Mouse (Mus musculus): Measurements from ENCODE around the gene Stk39. TPM values are rescaled to one million over a fixed set of nuclear protein-coding genes. Genes with fewer than 3 reads are reported as not detected.

Stk39 gene
- polyA plus RNA-seq, 1 experiment from 2014 or later = 29.0 TPM

GRCm38 (mm10) chr2:68485141-68485540 is 13.1 kb upstream of the Stk39 start:
- Histone ChIP-seq H3K9ac (ENCODE audit: low read depth, low read length) (no peak overlapping the region), H3K4me3 (replicated peaks; ENCODE audit: low read depth, low read length) (no peak overlapping the region), H3K27ac (no peak overlapping the region), H3K27me3 (ENCODE audit: insufficient read depth, low read length) (no peaks in the 10 kb centered on the region), H3K4me1 (replicated peaks; ENCODE audit: insufficient read depth, low read length) (no peaks in the 10 kb centered on the region), H3K9me3 (replicated peaks; ENCODE audit: low read length) (no peaks in the 10 kb centered on the region), H3K4me2 (ENCODE audit: low read length) (no peak overlapping the region), H3K36me3 (ENCODE audit: insufficient read depth, low read length) (no peaks in the 10 kb centered on the region)
- DNase-seq (ENCODE audit: low spot score) (no peak), ATAC-seq (replicated peaks; ENCODE audit: low FRiP score, low read depth) (no peak; the same call in 1 of the 2 replicates)
- TF ChIP-seq CTCF (IDR thresholded peaks at IDR 0.05; ENCODE audit: low read depth) = no peak
- WGBS = 27% methylated on average over 4 of the region's 4 CpGs

- TF ChIP-seq CTCF (IDR thresholded peaks at IDR 0.05; ENCODE audit: low read depth) = no peak
- no peak overlapping the region for H3K9ac ChIP-seq (ENCODE audit: low read depth, low read length)
- no peak overlapping the region for H3K27ac ChIP-seq
- H3K27me3 ChIP-seq (ENCODE audit: insufficient read depth, low read length) = no peaks in the 10 kb centered on the region
- no peak overlapping the region for H3K4me3 ChIP-seq (replicated peaks; ENCODE audit: low read depth, low read length)
- DNase-seq (ENCODE audit: low spot score) (no peak), ATAC-seq (replicated peaks; ENCODE audit: low FRiP score, low read depth) (no peak)
- no peaks in the 10 kb centered on the region for H3K4me1 ChIP-seq (replicated peaks; ENCODE audit: insufficient read depth, low read length)
- no peaks in the 10 kb centered on the region for H3K9me3 ChIP-seq (replicated peaks; ENCODE audit: low read length)
- H3K36me3 ChIP-seq (ENCODE audit: insufficient read depth, low read length) = no peaks in the 10 kb centered on the region
- no peak overlapping the region for H3K4me2 ChIP-seq (ENCODE audit: low read length)
- 92% methylated on average over 5 of the region's 5 CpGs for WGBS
Observed at GRCm38 (mm10) chr2:68482896-68483295, 10.8 kb upstream of the Stk39 start.

DNA sequence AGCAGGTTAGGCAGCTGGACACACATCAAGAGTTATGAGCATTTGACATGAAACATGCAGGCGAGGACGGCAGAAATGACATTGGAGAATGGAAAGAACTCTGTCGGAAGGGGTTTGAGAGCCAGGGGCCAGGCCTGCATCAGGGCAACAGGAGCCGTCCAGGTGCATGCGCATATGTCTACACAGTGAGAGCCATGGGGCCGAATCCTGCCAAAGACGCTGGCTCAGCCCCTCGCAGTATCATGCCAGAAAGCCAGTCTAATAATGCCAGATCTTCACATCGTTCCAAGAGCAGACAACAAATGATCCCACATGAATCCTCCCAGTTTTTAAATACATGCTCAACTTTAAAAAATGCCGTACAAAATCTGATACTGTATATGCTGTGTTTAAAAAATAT is 7.8 kb upstream of the Stk39 start:
- Histone ChIP-seq H3K9ac (ENCODE audit: low read depth, low read length) (no peak overlapping the region), H3K36me3 (ENCODE audit: insufficient read depth, low read length) (no peaks in the 10 kb centered on the region), H3K4me1 (replicated peaks; ENCODE audit: insufficient read depth, low read length) (no peaks in the 10 kb centered on the region), H3K4me3 (replicated peaks; ENCODE audit: low read depth, low read length) (no peak overlapping the region), H3K27me3 (ENCODE audit: insufficient read depth, low read length) (no peaks in the 10 kb centered on the region), H3K27ac (no peak overlapping the region), H3K9me3 (replicated peaks; ENCODE audit: low read length) (no peaks in the 10 kb centered on the region), H3K4me2 (ENCODE audit: low read length) (no peak overlapping the region)
- ATAC-seq (replicated peaks; ENCODE audit: low FRiP score, low read depth) = no peak
- WGBS = 84% methylated on average over 10 of the region's 10 CpGs
- no peak for DNase-seq (ENCODE audit: low spot score)
- TF ChIP-seq CTCF (IDR thresholded peaks at IDR 0.05; ENCODE audit: low read depth) = no peak

DNA sequence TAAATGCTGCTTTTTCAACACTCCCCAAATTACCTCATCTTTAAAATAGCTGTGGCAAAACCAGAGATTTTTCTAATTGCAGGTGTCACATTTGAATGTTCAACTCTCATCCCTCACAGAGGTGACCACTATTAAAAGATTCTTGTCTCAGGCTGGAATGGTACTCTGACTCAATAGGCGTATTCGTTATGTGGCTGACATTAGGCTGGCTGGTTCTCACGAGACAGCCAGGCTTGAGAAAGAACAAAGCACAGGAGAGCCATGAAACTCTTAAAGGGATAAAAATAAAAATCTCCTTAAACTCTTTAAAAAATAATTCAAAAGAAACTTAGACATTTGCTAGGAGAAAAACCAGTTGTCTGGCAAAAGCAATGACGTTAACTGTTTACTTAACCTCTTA is 853 bp upstream of the Stk39 start:
- ATAC-seq (replicated peaks; ENCODE audit: low FRiP score, low read depth) (no peak), DNase-seq (ENCODE audit: low spot score) (no peak)
- H3K4me1 ChIP-seq (replicated peaks; ENCODE audit: insufficient read depth, low read length) = no peaks in the 10 kb centered on the region
- H3K9ac ChIP-seq (ENCODE audit: low read depth, low read length) = no peak overlapping the region
- H3K27me3 ChIP-seq (ENCODE audit: insufficient read depth, low read length) = no peaks in the 10 kb centered on the region
- H3K27ac ChIP-seq = peak overlapping the region; percentile 94
- 38% methylated on average over 4 of the region's 4 CpGs for WGBS
- no peak for TF ChIP-seq CTCF (IDR thresholded peaks at IDR 0.05; ENCODE audit: low read depth)
- H3K9me3 ChIP-seq (replicated peaks; ENCODE audit: low read length) = no peaks in the 10 kb centered on the region
- H3K4me2 ChIP-seq (ENCODE audit: low read length) = peak overlapping the region; percentile 92; the same call in 1 of the 2 replicates
- no peaks in the 10 kb centered on the region for H3K36me3 ChIP-seq (ENCODE audit: insufficient read depth, low read length)
- H3K4me3 ChIP-seq (replicated peaks; ENCODE audit: low read depth, low read length) = no peak overlapping the region

DNA sequence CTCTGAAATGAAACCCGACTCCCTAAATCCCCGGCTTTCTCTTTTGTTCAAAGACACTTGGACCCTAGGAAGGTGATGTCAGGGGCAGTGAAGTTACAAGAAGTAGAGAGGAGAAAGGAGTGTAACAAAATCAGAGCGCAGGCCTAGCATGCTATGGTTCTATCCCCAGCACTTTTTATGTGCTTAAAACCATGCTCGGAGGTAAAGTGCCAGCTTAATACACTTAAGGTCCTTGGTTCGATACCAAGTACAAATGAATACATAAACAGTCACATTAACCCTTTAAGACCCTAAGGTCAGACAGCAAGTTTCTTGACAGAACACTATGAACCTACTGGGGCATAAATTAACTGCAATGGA is 463 bp upstream of the Stk39 start:
- Histone ChIP-seq H3K4me2 (ENCODE audit: low read length) (peak overlapping the region; percentile 92), H3K4me3 (replicated peaks; ENCODE audit: low read depth, low read length) (peak overlapping the region; percentile 74), H3K27ac (peak overlapping the region; percentile 94), H3K9ac (ENCODE audit: low read depth, low read length) (peak overlapping the region; percentile 79), H3K36me3 (ENCODE audit: insufficient read depth, low read length) (no peaks in the 10 kb centered on the region), H3K4me1 (replicated peaks; ENCODE audit: insufficient read depth, low read length) (no peaks in the 10 kb centered on the region; the same call in 1 of the 2 replicates), H3K9me3 (replicated peaks; ENCODE audit: low read length) (no peaks in the 10 kb centered on the region), H3K27me3 (ENCODE audit: insufficient read depth, low read length) (no peaks in the 10 kb centered on the region)
- no peak for TF ChIP-seq CTCF (IDR thresholded peaks at IDR 0.05; ENCODE audit: low read depth)
- no peak for DNase-seq (ENCODE audit: low spot score)
- 7% methylated on average over 5 of the region's 5 CpGs for WGBS
- ATAC-seq (replicated peaks; ENCODE audit: low FRiP score, low read depth) = no peak

GRCm38 (mm10) chr2:68470891-68471758 is 943 bp downstream of the Stk39 start:
- no peaks in the 10 kb centered on the region for H3K27me3 ChIP-seq (ENCODE audit: insufficient read depth, low read length)
- WGBS = under 1% methylated on average over 86 of the region's 87 CpGs
- peak overlapping the region; percentile 94 for H3K27ac ChIP-seq
- H3K4me1 ChIP-seq (replicated peaks; ENCODE audit: insufficient read depth, low read length) = peaks cover 5% of the 10 kb centered on the region; the same call in 1 of the 2 replicates
- H3K9me3 ChIP-seq (replicated peaks; ENCODE audit: low read length) = no peaks in the 10 kb centered on the region
- H3K4me3 ChIP-seq (replicated peaks; ENCODE audit: low read depth, low read length) = peak overlapping the region; percentile 74
- peak overlapping the region; percentile 79 for H3K9ac ChIP-seq (ENCODE audit: low read depth, low read length)
- peak overlapping the region; percentile 92 for H3K4me2 ChIP-seq (ENCODE audit: low read length)
- ATAC-seq (replicated peaks; ENCODE audit: low FRiP score, low read depth) (peak; percentile 78), DNase-seq (ENCODE audit: low spot score) (peak; percentile 78)
- no peaks in the 10 kb centered on the region for H3K36me3 ChIP-seq (ENCODE audit: insufficient read depth, low read length)
- peak; percentile 22; the same call in 1 of the 2 replicates for TF ChIP-seq CTCF (IDR thresholded peaks at IDR 0.05; ENCODE audit: low read depth)

Data from kidney, postnatal 0 days (tissue).